In the genomic region with DNA sequence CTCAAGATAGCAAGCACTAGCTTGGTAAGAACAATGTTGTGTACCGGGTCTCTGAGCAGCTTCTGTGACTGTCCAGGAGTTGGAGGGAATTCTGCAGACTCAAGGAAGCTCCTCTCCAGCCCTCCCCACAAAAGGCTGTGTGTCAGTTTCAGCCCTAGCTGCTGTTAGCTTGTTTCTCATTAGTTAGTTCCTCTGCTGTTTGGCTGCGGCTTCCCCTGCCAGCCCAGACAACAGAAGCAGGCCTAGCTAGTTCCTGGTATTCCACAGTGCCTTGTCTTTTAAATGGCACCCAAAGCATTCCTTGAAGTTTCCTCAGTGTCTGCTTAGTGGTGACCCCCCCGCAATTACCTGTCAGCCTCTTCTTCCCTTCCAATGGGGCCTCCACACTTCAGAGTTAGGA, we compare ENCODE assay signal across 20 mouse cellular contexts.
"Had no signal": no experiment of that assay in that cellular context is flagged by ENCODE, and none has a peak within 500 bp of the region (broad histone marks: within the 10 kb centered on the region; RNA-seq: fewer than 3 reads in every experiment).

No protein-coding gene starts in this region.

- H3K4me1 ChIP-seq: limb, embryonic 10.5 days; limb, embryonic 13.5 days; liver, embryonic 13.5 days had no signal

- DNase-seq: kidney, postnatal 25 days; layer of hippocampus, adult 9-11 months; liver; liver, embryonic 13.5 days; lung, adult 2 months; lung, postnatal 14 days; lung, postnatal 4 days; midbrain, embryonic 14.5 days; right cerebral cortex, adult 18-20 months; right cerebral cortex, postnatal 14 days; right cerebral cortex, postnatal 4 days; thymus, adult 2 months; thymus, postnatal 14 days; thymus, postnatal 4 days had no signal

- H3K36me3 ChIP-seq: limb, embryonic 10.5 days; limb, embryonic 13.5 days; liver, embryonic 13.5 days had no signal

- H3K27me3 ChIP-seq: limb, embryonic 13.5 days; liver, embryonic 13.5 days had no signal

- H3K9me3 ChIP-seq: limb, embryonic 10.5 days; limb, embryonic 13.5 days; liver, embryonic 13.5 days had no signal

- H3K4me2 ChIP-seq: limb, embryonic 13.5 days; liver, embryonic 13.5 days; midbrain, embryonic 11.5 days had no signal

- H3K27ac ChIP-seq: kidney, postnatal 0 days; layer of hippocampus, adult 2 months; limb, embryonic 10.5 days; limb, embryonic 13.5 days; liver, embryonic 13.5 days; stomach, postnatal 0 days had no signal

- H3K4me3 ChIP-seq: layer of hippocampus, adult 2 months; limb, embryonic 10.5 days; limb, embryonic 13.5 days; liver, embryonic 13.5 days had no signal

- H3K9ac ChIP-seq: limb, embryonic 13.5 days; liver, embryonic 13.5 days had no signal
